Mouse (Mus musculus): ENCODE measurements around the gene Rbm38. TPM values are rescaled to one million over a fixed set of nuclear protein-coding genes. Genes with fewer than 3 reads are reported as not detected.

The Rbm38 gene
- polyA plus RNA-seq, 2 experiments from 2014 or later: 154 to 194 TPM

GRCm38 (mm10) chr2:173037827-173038607 lies 17.7 kb downstream of the Rbm38 start:
- ATAC-seq: peak; percentile 63

- ATAC-seq: peak; percentile 54
Observed at GRCm38 (mm10) chr2:173039041-173039440, 18.7 kb downstream of the Rbm38 start.

- no peak for ATAC-seq
Observed at GRCm38 (mm10) chr2:173040803-173041202, 20.5 kb downstream of the Rbm38 start.

- no peak for ATAC-seq
Observed at GRCm38 (mm10) chr2:173041242-173041641, 20.9 kb downstream of the Rbm38 start.

- no peak for ATAC-seq
Observed at GRCm38 (mm10) chr2:173041893-173042292, 21.6 kb downstream of the Rbm38 start.

- ATAC-seq: no peak
Observed at GRCm38 (mm10) chr2:173042504-173043162, 22.3 kb downstream of the Rbm38 start.

GRCm38 (mm10) chr2:173044198-173044970 lies 24.1 kb downstream of the Rbm38 start:
- no peak for ATAC-seq

- ATAC-seq: peak; percentile 90
Observed at GRCm38 (mm10) chr2:173046582-173047297, 26.4 kb downstream of the Rbm38 start.

- no peak for ATAC-seq
Observed at GRCm38 (mm10) chr2:173047471-173047870, 27.2 kb downstream of the Rbm38 start.

- ATAC-seq: peak; percentile 19
Observed at GRCm38 (mm10) chr2:173048041-173048745, 27.9 kb downstream of the Rbm38 start.

GRCm38 (mm10) chr2:173049231-173049630 lies 28.9 kb downstream of the Rbm38 start:
- no peak for ATAC-seq

GRCm38 (mm10) chr2:173049817-173050216 lies 29.5 kb downstream of the Rbm38 start:
- ATAC-seq: no peak

GRCm38 (mm10) chr2:173050604-173051382 lies 30.5 kb downstream of the Rbm38 start:
- ATAC-seq: no peak

- no peak for ATAC-seq
Observed at GRCm38 (mm10) chr2:173052881-173053280, 32.6 kb downstream of the Rbm38 start.

GRCm38 (mm10) chr2:173053846-173054245 lies 33.5 kb downstream of the Rbm38 start:
- peak; percentile 87 for ATAC-seq

GRCm38 (mm10) chr2:173056303-173056881 lies 36.1 kb downstream of the Rbm38 start:
- ATAC-seq: peak; percentile 49

GRCm38 (mm10) chr2:173056882-173057315 lies 36.6 kb downstream of the Rbm38 start:
- ATAC-seq: no peak

GRCm38 (mm10) chr2:173057623-173058022 lies 37.3 kb downstream of the Rbm38 start:
- no peak for ATAC-seq

GRCm38 (mm10) chr2:173058263-173058662 lies 38.0 kb downstream of the Rbm38 start:
- ATAC-seq: no peak

- no peak for ATAC-seq
Observed at GRCm38 (mm10) chr2:173060450-173060849, 40.2 kb downstream of the Rbm38 start.

All from CD4-positive, CD25-positive, alpha-beta regulatory T cell, adult 4 months (primary cell).